Mouse (Mus musculus) testis, postnatal 14 days (tissue): ENCODE results near the gene Nsun4.

ENCODE experiments used
- DNase-seq: peaks from one replicate; pipeline ENCODE4 v3.0.0; 2021; ENCODE audit warnings: low spot score

The Nsun4 gene

DNA sequence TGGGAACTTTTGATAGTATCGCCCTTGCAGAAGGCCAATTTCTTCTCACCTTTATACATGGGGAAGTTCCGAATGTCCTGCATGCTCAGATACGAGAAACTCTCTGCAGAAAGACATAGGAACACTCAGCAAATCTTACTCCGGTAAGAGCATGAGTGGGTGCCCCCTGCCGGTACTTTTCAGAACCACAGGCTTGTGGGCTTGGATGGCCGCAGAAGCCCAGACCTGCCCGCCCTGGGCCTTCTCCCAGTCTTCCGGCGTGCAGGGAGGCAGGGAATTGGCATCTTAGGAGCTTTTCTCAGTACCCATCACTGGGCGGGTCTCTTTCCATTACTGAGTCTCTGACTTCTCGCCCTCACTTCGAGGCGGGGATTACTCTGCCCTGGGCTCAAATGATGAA, 69.6 kb downstream of the Nsun4 start:
- peak; percentile 74 for DNase-seq
